Mouse (Mus musculus) megakaryocyte progenitor cell, adult 5-6 weeks (primary cell): ENCODE data around the gene Apoc1. TPM values are rescaled to one million over a fixed set of nuclear protein-coding genes. Genes with fewer than 3 reads are reported as not detected.

ENCODE experiments used
- ATAC-seq: replicated peaks from 2 replicates; pipeline ENCODE4 v1.8.0; 2016; ENCODE audit warnings: mild to moderate bottlenecking, moderate TSS enrichment, inconsistent platforms; ENCODE audit not compliant: poor library complexity
- total RNA-seq, 2 experiments: library from RNA; stranded (forward) in 1 of 2; stranded (reverse) in 1 of 2; fragments of 157-497, 149-512 nt in 1 of 2; fragments of 200-1000 nt in 1 of 2; gene quantifications; 2 replicates each; pipeline versions ENCODE4 v1.2.3 to v1.2.4; 2015 to 2017

The Apoc1 gene
- total RNA-seq, 2 experiments from 2014 or later, result 0.79 to 6.4 TPM

- ATAC-seq, result 0 out of 2 replicates have a peak, but pooled peaks have one; percentile 20
Measured at GRCm38 (mm10) chr7:19651063-19651786, 41.2 kb downstream of the Apoc1 start.

GRCm38 (mm10) chr7:19641223-19641622 is 51.2 kb downstream of the Apoc1 start:
- no peak for ATAC-seq

Other genes with a start within 250 kb of the Apoc1 start
- 10.3 and 11.0 TPM in 2 replicates for gene Mark4, start 233.8 kb downstream of the Apoc1 start, total RNA-seq (2015)
- 4.8 and 6.9 TPM in 2 replicates for gene Mark4, start 233.8 kb downstream of the Apoc1 start, total RNA-seq (2017)
- 0.54 and 0.57 TPM in 2 replicates for gene Exoc3l2, start 229.3 kb downstream of the Apoc1 start, total RNA-seq (2015)
- 0.62 and 1.3 TPM in 2 replicates for gene Exoc3l2, start 229.3 kb downstream of the Apoc1 start, total RNA-seq (2017)
- gene Bloc1s3, start 184.3 kb downstream of the Apoc1 start, total RNA-seq (2015), result 2.9 and 3.3 TPM in 2 replicates
- 1.3 and 1.5 TPM in 2 replicates for gene Bloc1s3, start 184.3 kb downstream of the Apoc1 start, total RNA-seq (2017)
- gene Trappc6a, start 184.3 kb downstream of the Apoc1 start, total RNA-seq (2015), result 55.2 and 58.3 TPM in 2 replicates
- 26.1 and 39.5 TPM in 2 replicates for gene Trappc6a, start 184.3 kb downstream of the Apoc1 start, total RNA-seq (2017)
- not detected in 2 replicates for gene Nkpd1, start 174.8 kb downstream of the Apoc1 start, total RNA-seq (2015)
- gene Nkpd1, start 174.8 kb downstream of the Apoc1 start, total RNA-seq (2017), result 0.17 and 0.34 TPM in 2 replicates
- 11.0 and 11.7 TPM in 2 replicates for gene Ppp1r37, start 129.6 kb downstream of the Apoc1 start, total RNA-seq (2015)
- gene Ppp1r37, start 129.6 kb downstream of the Apoc1 start, total RNA-seq (2017), result 13.4 and 18.1 TPM in 2 replicates
- gene Zfp296, start 115.4 kb downstream of the Apoc1 start, total RNA-seq (2015), result 5.9 and 6.8 TPM in 2 replicates
- 2.8 and 4.4 TPM in 2 replicates for gene Zfp296, start 115.4 kb downstream of the Apoc1 start, total RNA-seq (2017)
- gene Gemin7, start 115.1 kb downstream of the Apoc1 start, total RNA-seq (2015), result 65.5 and 73.4 TPM in 2 replicates
- gene Gemin7, start 115.1 kb downstream of the Apoc1 start, total RNA-seq (2017), result 33.5 and 36.9 TPM in 2 replicates
- 9.6 and 11.7 TPM in 2 replicates for gene Clasrp, start 88.2 kb downstream of the Apoc1 start, total RNA-seq (2015)
- gene Clasrp, start 88.2 kb downstream of the Apoc1 start, total RNA-seq (2017), result 30.2 and 32.6 TPM in 2 replicates
- gene Relb, start 63.2 kb downstream of the Apoc1 start, total RNA-seq (2015), result 0.22 TPM in 1 of 2 replicates, not detected in the other
- 0.74 and 2.5 TPM in 2 replicates for gene Relb, start 63.2 kb downstream of the Apoc1 start, total RNA-seq (2017)
- gene Clptm1, start 27.6 kb downstream of the Apoc1 start, total RNA-seq (2015), result 47.3 and 57.1 TPM in 2 replicates
- 25.7 and 30.0 TPM in 2 replicates for gene Clptm1, start 27.6 kb downstream of the Apoc1 start, total RNA-seq (2017)
- gene Apoc2, start 14.7 kb downstream of the Apoc1 start, total RNA-seq (2015), result 1.7 and 2.7 TPM in 2 replicates
- 2.2 and 5.2 TPM in 2 replicates for gene Apoc2, start 14.7 kb downstream of the Apoc1 start, total RNA-seq (2017)
- not detected in 2 replicates for gene Gm44805, start 11.2 kb downstream of the Apoc1 start, total RNA-seq (2015)
- not detected in 2 replicates for gene Gm44805, start 11.2 kb downstream of the Apoc1 start, total RNA-seq (2017)
- not detected in 2 replicates for gene Apoc4, start 11.2 kb downstream of the Apoc1 start, total RNA-seq (2015)
- not detected in 2 replicates for gene Apoc4, start 11.2 kb downstream of the Apoc1 start, total RNA-seq (2017)
- 18.7 and 27.5 TPM in 2 replicates for gene Apoe, start 6.5 kb upstream of the Apoc1 start, total RNA-seq (2015)
- 110 and 130 TPM in 2 replicates for gene Apoe, start 6.5 kb upstream of the Apoc1 start, total RNA-seq (2017)
- 61.5 and 62.2 TPM in 2 replicates for gene Tomm40, start 22.8 kb upstream of the Apoc1 start, total RNA-seq (2015)
- gene Tomm40, start 22.8 kb upstream of the Apoc1 start, total RNA-seq (2017), result 42.5 and 50.8 TPM in 2 replicates
- gene Nectin2, start 57.8 kb upstream of the Apoc1 start, total RNA-seq (2015), result 0.95 and 2.2 TPM in 2 replicates
- 0.78 and 1.0 TPM in 2 replicates for gene Nectin2, start 57.8 kb upstream of the Apoc1 start, total RNA-seq (2017)
- not detected in 2 replicates for gene Bcam, start 78.4 kb upstream of the Apoc1 start, total RNA-seq (2015)
- not detected in 2 replicates for gene Bcam, start 78.4 kb upstream of the Apoc1 start, total RNA-seq (2017)
- gene Cblc, start 104.1 kb upstream of the Apoc1 start, total RNA-seq (2015), result not detected in 2 replicates
- not detected in 2 replicates for gene Cblc, start 104.1 kb upstream of the Apoc1 start, total RNA-seq (2017)
- gene Bcl3, start 130.1 kb upstream of the Apoc1 start, total RNA-seq (2015), result 6.3 and 11.5 TPM in 2 replicates
- 1.6 and 4.6 TPM in 2 replicates for gene Bcl3, start 130.1 kb upstream of the Apoc1 start, total RNA-seq (2017)
- not detected in 2 replicates for gene Gm19345, start 159.3 kb upstream of the Apoc1 start, total RNA-seq (2015)
- gene Gm19345, start 159.3 kb upstream of the Apoc1 start, total RNA-seq (2017), result not detected in 2 replicates
- gene Ceacam16, start 168.6 kb upstream of the Apoc1 start, total RNA-seq (2015), result not detected in 2 replicates
- gene Ceacam16, start 168.6 kb upstream of the Apoc1 start, total RNA-seq (2017), result not detected in 2 replicates
- not detected in 2 replicates for gene Ceacam19, start 195.3 kb upstream of the Apoc1 start, total RNA-seq (2015)
- 0.03 TPM in 1 of 2 replicates, not detected in the other for gene Ceacam19, start 195.3 kb upstream of the Apoc1 start, total RNA-seq (2017)
- gene Pvr, start 228.5 kb upstream of the Apoc1 start, total RNA-seq (2015), result 10.2 and 13.0 TPM in 2 replicates
- 7.5 and 9.7 TPM in 2 replicates for gene Pvr, start 228.5 kb upstream of the Apoc1 start, total RNA-seq (2017)